Mouse (Mus musculus): Measurements from ENCODE around the gene Fgfr2. TPM values are rescaled to one million over a fixed set of nuclear protein-coding genes. Genes with fewer than 3 reads are reported as not detected.

Gene Fgfr2
- polyA plus RNA-seq, 1 experiment from 2014 or later: 169 TPM

- no peaks in the 10 kb centered on the region for H3K4me1 ChIP-seq (ENCODE audit: control insufficient read depth, insufficient read depth, low read length)
- no peaks in the 10 kb centered on the region for H3K36me3 ChIP-seq (ENCODE audit: control insufficient read depth, insufficient read depth, low read length)
- 97% methylated on average over 3 of the region's 3 CpGs for WGBS
- no peak overlapping the region for H3K27ac ChIP-seq (ENCODE audit: low read length)
- ATAC-seq (ENCODE audit: insufficient number of reproducible peaks, insufficient read depth, low FRiP score, low read depth): no peak
- no peaks in the 10 kb centered on the region for H3K27me3 ChIP-seq (ENCODE audit: control insufficient read depth, insufficient read depth, low read length)
- H3K4me3 ChIP-seq (ENCODE audit: low read depth, low read length): no peak overlapping the region
- H3K9me3 ChIP-seq (ENCODE audit: control insufficient read depth, low read depth, low read length): no peaks in the 10 kb centered on the region
- H3K4me2 ChIP-seq (replicated peaks; ENCODE audit: low read depth, low read length): no peak overlapping the region
- no peak overlapping the region for H3K9ac ChIP-seq (replicated peaks; ENCODE audit: low read depth, low read length)
These were observed 1337.4 kb downstream of the Fgfr2 start for GRCm38 (mm10) chr7:131785721-131786120.

- Histone ChIP-seq H3K4me3 (ENCODE audit: low read depth, low read length) (no peak overlapping the region), H3K36me3 (ENCODE audit: control insufficient read depth, insufficient read depth, low read length) (no peaks in the 10 kb centered on the region), H3K4me2 (replicated peaks; ENCODE audit: low read depth, low read length) (no peak overlapping the region), H3K9ac (replicated peaks; ENCODE audit: low read depth, low read length) (no peak overlapping the region), H3K9me3 (ENCODE audit: control insufficient read depth, low read depth, low read length) (no peaks in the 10 kb centered on the region), H3K4me1 (ENCODE audit: control insufficient read depth, insufficient read depth, low read length) (peaks cover 4% of the 10 kb centered on the region; the same call in 1 of the 2 replicates), H3K27ac (ENCODE audit: low read length) (no peak overlapping the region), H3K27me3 (ENCODE audit: control insufficient read depth, insufficient read depth, low read length) (0 out of 2 replicates have a peak, but pooled peaks cover 5% of the 10 kb centered on the region)
- no peak for ATAC-seq (ENCODE audit: insufficient number of reproducible peaks, insufficient read depth, low FRiP score, low read depth)
- 60% methylated on average over 24 of the region's 24 CpGs for WGBS
These were observed 1344.7 kb downstream of the Fgfr2 start for GRCm38 (mm10) chr7:131778271-131778985.

- no peak overlapping the region for H3K4me2 ChIP-seq (replicated peaks; ENCODE audit: low read depth, low read length)
These were observed 1345.5 kb downstream of the Fgfr2 start for GRCm38 (mm10) chr7:131777461-131778270.

GRCm38 (mm10) chr7:131776191-131776752 is 1346.9 kb downstream of the Fgfr2 start:
- WGBS: 33% methylated on average over 16 of the region's 16 CpGs
- no peak overlapping the region for H3K4me2 ChIP-seq (replicated peaks; ENCODE audit: low read depth, low read length)
- H3K27me3 ChIP-seq (ENCODE audit: control insufficient read depth, insufficient read depth, low read length): 0 out of 2 replicates have a peak, but pooled peaks cover 5% of the 10 kb centered on the region
- H3K9me3 ChIP-seq (ENCODE audit: control insufficient read depth, low read depth, low read length): no peaks in the 10 kb centered on the region
- H3K4me1 ChIP-seq (ENCODE audit: control insufficient read depth, insufficient read depth, low read length): peaks cover 4% of the 10 kb centered on the region; the same call in 1 of the 2 replicates
- H3K36me3 ChIP-seq (ENCODE audit: control insufficient read depth, insufficient read depth, low read length): no peaks in the 10 kb centered on the region
- no peak overlapping the region for H3K4me3 ChIP-seq (ENCODE audit: low read depth, low read length)
- H3K27ac ChIP-seq (ENCODE audit: low read length): no peak overlapping the region
- no peak for ATAC-seq (ENCODE audit: insufficient number of reproducible peaks, insufficient read depth, low FRiP score, low read depth)
- no peak overlapping the region for H3K9ac ChIP-seq (replicated peaks; ENCODE audit: low read depth, low read length)

More at GRCm38 (mm10) chr7:131777461-131778270, 1345.5 kb downstream of the Fgfr2 start:
- Histone ChIP-seq H3K4me1 (ENCODE audit: control insufficient read depth, insufficient read depth, low read length) (peaks cover 4% of the 10 kb centered on the region; the same call in 1 of the 2 replicates), H3K36me3 (ENCODE audit: control insufficient read depth, insufficient read depth, low read length) (no peaks in the 10 kb centered on the region), H3K4me3 (ENCODE audit: low read depth, low read length) (no peak overlapping the region), H3K27me3 (ENCODE audit: control insufficient read depth, insufficient read depth, low read length) (0 out of 2 replicates have a peak, but pooled peaks cover 5% of the 10 kb centered on the region), H3K27ac (ENCODE audit: low read length) (no peak overlapping the region), H3K9ac (replicated peaks; ENCODE audit: low read depth, low read length) (no peak overlapping the region), H3K9me3 (ENCODE audit: control insufficient read depth, low read depth, low read length) (no peaks in the 10 kb centered on the region)
- ATAC-seq (ENCODE audit: insufficient number of reproducible peaks, insufficient read depth, low FRiP score, low read depth): no peak
- WGBS: 23% methylated on average over 10 of the region's 10 CpGs

GRCm38 (mm10) chr7:131757922-131758321 is 1365.2 kb downstream of the Fgfr2 start:
- 90% methylated on average over 3 of the region's 3 CpGs for WGBS

GRCm38 (mm10) chr7:131747152-131748010 is 1375.8 kb downstream of the Fgfr2 start:
- H3K9me3 ChIP-seq (ENCODE audit: control insufficient read depth, low read depth, low read length): no peaks in the 10 kb centered on the region
- no peaks in the 10 kb centered on the region for H3K36me3 ChIP-seq (ENCODE audit: control insufficient read depth, insufficient read depth, low read length)
- H3K4me1 ChIP-seq (ENCODE audit: control insufficient read depth, insufficient read depth, low read length): no peaks in the 10 kb centered on the region
- no peak for ATAC-seq (ENCODE audit: insufficient number of reproducible peaks, insufficient read depth, low FRiP score, low read depth)
- H3K4me2 ChIP-seq (replicated peaks; ENCODE audit: low read depth, low read length): no peak overlapping the region
- no peak overlapping the region for H3K4me3 ChIP-seq (ENCODE audit: low read depth, low read length)
- 69% methylated on average over 16 of the region's 16 CpGs for WGBS
- H3K27ac ChIP-seq (ENCODE audit: low read length): no peak overlapping the region
- no peak overlapping the region for H3K9ac ChIP-seq (replicated peaks; ENCODE audit: low read depth, low read length)
- H3K27me3 ChIP-seq (ENCODE audit: control insufficient read depth, insufficient read depth, low read length): no peaks in the 10 kb centered on the region

More at GRCm38 (mm10) chr7:131757922-131758321, 1365.2 kb downstream of the Fgfr2 start:
- Histone ChIP-seq H3K27me3 (ENCODE audit: control insufficient read depth, insufficient read depth, low read length) (no peaks in the 10 kb centered on the region), H3K4me3 (ENCODE audit: low read depth, low read length) (no peak overlapping the region), H3K9me3 (ENCODE audit: control insufficient read depth, low read depth, low read length) (no peaks in the 10 kb centered on the region), H3K36me3 (ENCODE audit: control insufficient read depth, insufficient read depth, low read length) (no peaks in the 10 kb centered on the region), H3K4me2 (replicated peaks; ENCODE audit: low read depth, low read length) (no peak overlapping the region), H3K27ac (ENCODE audit: low read length) (no peak overlapping the region), H3K4me1 (ENCODE audit: control insufficient read depth, insufficient read depth, low read length) (no peaks in the 10 kb centered on the region), H3K9ac (replicated peaks; ENCODE audit: low read depth, low read length) (no peak overlapping the region)
- ATAC-seq (ENCODE audit: insufficient number of reproducible peaks, insufficient read depth, low FRiP score, low read depth): no peak

- Histone ChIP-seq H3K27me3 (ENCODE audit: control insufficient read depth, insufficient read depth, low read length) (no peaks in the 10 kb centered on the region), H3K27ac (ENCODE audit: low read length) (no peak overlapping the region), H3K9ac (replicated peaks; ENCODE audit: low read depth, low read length) (no peak overlapping the region), H3K4me1 (ENCODE audit: control insufficient read depth, insufficient read depth, low read length) (no peaks in the 10 kb centered on the region), H3K9me3 (ENCODE audit: control insufficient read depth, low read depth, low read length) (no peaks in the 10 kb centered on the region), H3K36me3 (ENCODE audit: control insufficient read depth, insufficient read depth, low read length) (no peaks in the 10 kb centered on the region), H3K4me2 (replicated peaks; ENCODE audit: low read depth, low read length) (no peak overlapping the region), H3K4me3 (ENCODE audit: low read depth, low read length) (no peak overlapping the region)
- no peak for ATAC-seq (ENCODE audit: insufficient number of reproducible peaks, insufficient read depth, low FRiP score, low read depth)
- 12% methylated on average over 9 of the region's 9 CpGs for WGBS
These were observed 1376.4 kb downstream of the Fgfr2 start for GRCm38 (mm10) chr7:131746752-131747151.

- H3K27ac ChIP-seq (ENCODE audit: low read length): no peak overlapping the region
- H3K4me2 ChIP-seq (replicated peaks; ENCODE audit: low read depth, low read length): no peak overlapping the region
- H3K4me3 ChIP-seq (ENCODE audit: low read depth, low read length): no peak overlapping the region
- no peaks in the 10 kb centered on the region for H3K9me3 ChIP-seq (ENCODE audit: control insufficient read depth, low read depth, low read length)
- H3K36me3 ChIP-seq (ENCODE audit: control insufficient read depth, insufficient read depth, low read length): no peaks in the 10 kb centered on the region
- no peak for ATAC-seq (ENCODE audit: insufficient number of reproducible peaks, insufficient read depth, low FRiP score, low read depth)
- H3K27me3 ChIP-seq (ENCODE audit: control insufficient read depth, insufficient read depth, low read length): no peaks in the 10 kb centered on the region
- H3K9ac ChIP-seq (replicated peaks; ENCODE audit: low read depth, low read length): no peak overlapping the region
- H3K4me1 ChIP-seq (ENCODE audit: control insufficient read depth, insufficient read depth, low read length): no peaks in the 10 kb centered on the region
- 62% methylated on average over 8 of the region's 8 CpGs for WGBS
These were observed 1380.0 kb downstream of the Fgfr2 start for GRCm38 (mm10) chr7:131743193-131743592.

All from stomach, embryonic 14.5 days (tissue).